Mouse (Mus musculus) spleen, postnatal 4 days (tissue): ENCODE data around the gene Uhmk1.

Experiments
- DNase-seq, 2 experiments: peaks; one replicate each; pipeline ENCODE4 v3.0.0; 2022; ENCODE audit warnings: low spot score in 2 of 2

Uhmk1 gene

DNA sequence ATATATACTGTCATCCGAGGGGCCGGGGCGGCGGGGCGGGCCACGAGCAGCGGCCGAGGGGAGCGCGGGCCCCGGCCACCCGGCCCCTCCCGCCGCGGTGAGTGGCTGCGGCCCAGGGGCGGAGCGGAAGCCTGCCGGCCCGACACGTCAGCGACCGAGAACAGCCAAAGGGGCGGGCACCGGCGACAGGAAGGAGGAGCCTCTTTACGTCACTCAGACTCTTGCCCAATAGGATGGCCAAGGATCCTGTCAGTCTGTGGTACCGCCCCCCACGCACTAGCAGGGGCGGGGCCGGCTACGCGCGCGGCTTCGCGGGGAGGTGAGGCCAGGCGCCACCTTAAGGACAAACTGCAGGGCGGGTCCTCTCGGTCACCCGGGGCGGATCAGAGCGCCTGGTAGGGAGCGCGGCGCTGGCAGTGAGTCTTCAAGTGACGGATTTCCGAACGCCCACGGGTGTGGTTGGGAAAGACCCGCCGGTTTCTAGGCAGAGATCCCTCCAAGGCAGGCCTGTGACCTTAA, 40.3 kb downstream of the Uhmk1 start, which contains the start of gene Uap1:
TSS of gene Uap1 (minus strand) at position 144 of the 519 bp plus-strand sequence.
- peak; percentile 98 to 99 for DNase-seq

DNA sequence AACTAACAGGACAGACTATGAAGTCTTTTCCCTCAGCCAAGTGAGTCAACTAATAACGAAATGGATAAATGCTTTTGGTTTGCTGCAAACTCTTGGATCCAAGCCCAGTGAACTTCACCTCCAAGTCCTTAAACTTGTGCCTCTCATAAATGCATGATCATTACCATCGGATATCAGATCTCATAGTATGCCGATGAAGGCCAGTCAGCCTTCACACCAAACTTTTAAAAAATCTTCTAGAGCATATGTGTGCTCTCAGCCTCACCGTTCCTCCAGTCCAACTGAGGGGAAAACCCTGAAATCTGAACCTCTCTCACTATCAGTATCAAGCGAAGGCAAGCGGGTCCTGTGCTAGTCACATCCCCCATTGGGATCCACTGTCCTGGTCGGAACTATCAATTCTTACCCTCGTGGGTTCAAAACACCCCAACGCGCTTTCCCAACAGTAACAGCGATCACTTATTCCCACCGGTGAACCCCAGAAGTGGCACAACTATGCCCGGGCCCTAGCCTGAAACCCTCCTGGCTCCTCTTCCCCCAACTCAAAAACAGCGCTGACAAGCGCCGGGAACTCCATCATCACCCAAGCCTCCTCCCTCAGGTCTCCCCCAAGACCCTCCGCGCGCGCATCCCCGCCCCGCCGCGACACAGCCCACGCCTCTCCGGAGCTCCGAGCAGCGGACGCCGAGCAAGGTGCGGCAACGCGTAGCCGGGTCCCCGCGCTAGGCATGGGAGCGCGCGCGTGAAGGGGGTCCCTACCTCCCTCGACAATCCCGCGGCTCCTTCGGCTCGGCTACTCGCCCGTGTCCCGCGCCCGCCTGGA, 41.0 kb downstream of the Uhmk1 start:
- peak in 1 of 2 experiments; percentile 31 for DNase-seq

DNA sequence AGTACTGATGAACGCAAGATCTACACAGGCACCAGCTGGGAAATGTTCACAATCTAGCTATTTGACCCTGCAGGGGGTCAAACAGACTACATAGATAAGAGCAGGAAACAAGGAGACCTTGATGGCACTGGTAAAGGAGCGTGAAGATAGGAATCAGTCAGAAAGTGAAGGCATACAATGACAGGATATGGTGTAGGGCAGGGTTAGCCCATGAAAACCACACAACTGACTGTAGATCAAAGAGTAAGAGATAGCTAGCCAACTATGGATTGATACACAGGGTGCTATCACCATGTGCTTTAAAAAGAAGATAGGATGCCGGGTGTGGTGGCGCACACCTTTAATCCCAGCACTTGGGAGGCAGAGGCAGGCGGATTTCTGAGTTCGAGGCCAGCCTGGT, 47.4 kb downstream of the Uhmk1 start:
- no peak for DNase-seq

DNA sequence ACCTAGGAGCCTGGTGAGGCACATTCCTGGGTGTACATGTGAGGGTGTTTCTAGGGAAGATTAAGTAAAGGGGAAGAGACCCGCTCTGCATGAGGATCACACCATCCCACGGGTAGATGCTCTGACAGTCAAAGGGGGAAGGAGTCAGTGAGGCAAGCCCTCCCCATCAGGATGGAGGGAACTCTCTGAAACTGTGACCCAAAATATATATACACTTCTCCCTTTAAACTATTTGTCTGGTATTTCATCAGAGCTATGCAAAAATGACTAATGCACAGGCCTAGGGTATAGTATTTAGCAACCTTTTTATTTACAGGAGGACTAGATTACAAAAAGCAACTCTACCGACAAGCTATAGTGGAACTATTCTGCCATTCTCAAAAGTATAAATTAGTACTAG, 50.3 kb downstream of the Uhmk1 start:
- no peak for DNase-seq

DNA sequence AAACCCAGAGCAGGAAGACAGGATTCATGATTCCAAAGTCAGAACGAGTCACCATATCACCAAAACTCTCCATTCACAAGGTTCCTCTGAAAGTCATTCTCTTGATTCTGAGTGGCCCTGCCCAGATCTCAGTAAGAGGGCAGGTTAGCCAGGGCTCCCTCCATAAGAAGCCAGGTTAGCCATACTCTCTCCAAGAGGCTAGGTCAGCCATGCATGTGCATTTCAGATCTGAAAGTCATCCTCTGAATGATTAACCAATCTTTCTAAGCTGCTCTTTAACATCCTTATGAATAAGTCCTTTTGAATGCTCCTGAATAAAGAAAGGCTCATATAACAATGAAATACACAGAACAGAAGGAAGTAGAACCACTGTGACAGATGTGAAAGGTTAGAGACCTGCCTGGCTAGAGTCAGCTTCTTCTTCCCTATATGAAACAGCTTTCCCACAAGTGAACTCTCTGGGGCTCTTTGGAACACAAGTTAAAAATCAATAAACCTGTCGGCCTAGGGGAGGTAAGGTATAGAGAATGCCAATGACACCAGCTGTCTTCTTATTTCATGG, 51.1 kb downstream of the Uhmk1 start:
- DNase-seq = no peak

DNA sequence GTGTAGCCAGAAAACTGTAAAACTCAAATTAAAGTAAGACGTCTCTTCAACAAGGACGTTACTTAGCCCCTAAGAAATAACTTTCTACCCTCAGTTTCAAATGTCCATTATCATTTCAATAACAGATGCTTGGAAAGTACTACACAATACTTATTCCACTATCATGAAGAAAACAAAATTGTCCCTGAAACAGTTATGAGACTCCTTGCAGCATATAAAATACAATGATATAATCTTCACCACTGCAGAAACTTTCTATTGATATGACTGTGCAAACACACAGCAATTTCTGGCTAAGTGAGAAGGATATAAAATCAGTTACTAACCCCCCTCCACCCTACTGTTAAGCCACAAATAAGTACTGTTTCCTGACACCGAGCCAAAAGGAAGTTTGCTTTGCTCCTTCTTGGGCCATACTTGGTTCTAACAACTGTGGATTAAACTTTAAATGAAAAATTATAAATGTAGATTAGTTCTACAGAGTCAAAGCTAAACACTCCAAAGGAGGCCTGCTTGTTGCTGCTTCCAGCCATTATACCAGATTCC, 51.7 kb downstream of the Uhmk1 start:
- no peak for DNase-seq

DNA sequence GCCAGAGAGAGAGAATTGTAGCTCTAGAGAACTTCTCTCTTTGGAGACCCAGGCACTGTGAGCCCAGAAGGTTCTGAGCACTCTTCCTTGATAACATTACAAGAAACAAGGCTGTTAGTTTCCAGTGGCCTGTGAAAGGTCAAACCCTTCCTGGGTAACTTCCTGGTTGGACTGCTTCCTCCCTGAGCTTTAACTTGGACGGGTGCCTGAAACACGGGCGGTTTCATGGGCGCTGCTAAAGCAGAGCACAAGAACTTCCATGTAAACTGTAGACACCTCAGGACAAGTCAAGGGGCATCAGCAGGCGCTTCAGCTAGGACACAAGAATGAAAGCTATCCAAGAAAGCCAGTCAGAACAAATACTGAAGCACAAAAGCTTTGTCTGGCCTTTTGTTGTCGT, 53.3 kb downstream of the Uhmk1 start:
- no peak for DNase-seq

DNA sequence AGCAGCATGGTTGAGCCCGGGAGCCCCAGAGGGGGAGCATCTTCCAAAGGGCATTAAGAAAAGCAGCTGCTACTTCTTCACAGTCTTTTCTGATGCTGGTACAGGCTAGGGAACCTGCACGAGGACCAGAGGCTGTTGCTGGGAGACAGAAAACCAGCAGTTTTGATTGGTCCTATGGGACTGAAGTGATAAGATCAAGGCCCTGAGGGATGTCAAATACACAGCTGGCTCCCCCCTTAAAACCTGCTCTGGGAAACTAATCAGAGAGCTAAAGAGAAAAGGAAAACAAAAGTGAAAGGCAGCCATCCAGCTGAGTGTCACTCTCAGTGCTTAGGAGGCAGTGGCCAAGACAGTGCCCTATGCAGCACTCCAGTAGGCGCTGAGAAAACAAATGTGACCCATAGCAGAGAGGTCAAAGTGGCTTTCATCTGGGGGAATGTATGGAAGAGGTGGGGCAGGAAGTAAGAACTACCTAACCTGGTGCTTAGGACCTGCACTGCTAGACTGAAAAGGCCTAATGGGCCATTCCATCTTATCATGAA, 54.7 kb downstream of the Uhmk1 start:
- DNase-seq = no peak

DNA sequence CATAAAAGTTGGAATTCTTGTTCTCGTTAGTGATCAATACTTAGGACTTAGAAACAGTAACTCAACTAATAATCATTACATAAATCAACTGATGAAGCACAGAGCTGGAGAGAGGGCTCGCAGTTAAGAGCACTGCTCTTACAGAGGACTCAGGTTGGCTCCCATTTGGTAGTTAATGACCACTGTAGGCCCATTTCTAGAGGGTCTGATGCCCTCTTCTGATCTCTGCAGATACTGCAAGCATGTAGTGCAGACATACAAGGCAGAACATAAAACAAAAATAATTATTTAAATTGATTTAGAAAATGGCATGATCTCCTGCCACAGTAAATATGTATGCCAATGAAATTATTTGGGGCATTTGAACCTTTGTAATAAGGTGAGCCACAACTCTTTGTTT, 55.5 kb downstream of the Uhmk1 start:
- DNase-seq = no peak

DNA sequence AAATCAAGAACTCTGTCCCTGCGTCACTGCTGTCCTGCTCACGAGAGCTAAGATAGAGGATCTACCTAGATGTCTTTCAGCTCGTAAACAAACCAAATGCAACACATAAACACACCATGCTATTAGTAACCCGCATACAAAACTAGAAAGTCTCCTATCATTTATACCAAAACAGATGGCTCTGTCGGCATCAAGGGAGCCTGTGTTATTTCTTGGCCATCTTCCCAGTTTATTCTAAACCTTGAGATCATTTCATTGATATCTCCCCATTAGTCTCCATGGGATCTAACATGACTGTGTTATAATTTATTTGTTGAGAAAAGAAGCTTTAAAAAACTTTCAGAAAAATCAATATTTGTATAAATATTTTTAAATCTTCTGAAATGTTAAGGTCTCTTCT, 59.4 kb downstream of the Uhmk1 start:
- no peak for DNase-seq

DNA sequence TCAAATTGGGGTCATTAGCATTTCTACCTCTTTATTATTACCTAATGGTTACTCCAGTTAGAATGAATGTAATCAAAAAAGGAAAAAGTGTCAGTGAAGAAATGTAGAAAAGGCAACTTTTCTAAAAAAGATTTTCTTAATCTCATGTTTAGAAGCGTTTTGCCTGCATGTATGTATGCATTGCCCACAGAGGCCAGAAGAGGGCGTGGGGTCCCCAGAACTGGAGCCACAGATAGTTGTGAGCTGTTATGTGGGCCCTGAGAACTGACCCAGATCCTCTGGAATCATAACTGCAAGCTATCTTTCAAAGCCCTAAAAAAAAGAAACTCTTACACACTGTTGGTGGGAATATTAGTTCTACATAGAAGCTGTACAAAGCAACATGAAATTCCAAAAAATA, 59.9 kb downstream of the Uhmk1 start:
- no peak for DNase-seq

DNA sequence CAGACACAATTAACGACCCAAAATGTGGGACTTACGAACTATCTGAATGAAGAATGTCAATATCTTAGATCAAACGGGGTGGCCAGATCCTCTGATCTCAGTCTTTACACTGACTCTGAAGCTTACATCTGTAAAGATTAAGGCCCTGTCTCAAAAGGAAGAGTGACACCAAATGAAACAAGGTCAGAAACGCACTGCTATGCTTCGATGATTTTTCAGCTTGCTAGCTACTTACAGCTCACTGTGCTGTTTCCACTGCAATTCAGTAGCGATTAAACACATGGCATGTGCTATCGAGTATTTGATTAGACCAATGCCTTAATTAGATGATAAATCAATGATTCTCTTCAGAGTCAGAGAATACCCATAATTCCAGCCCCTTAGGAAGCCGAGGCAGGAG, 61.2 kb downstream of the Uhmk1 start:
- no peak for DNase-seq

DNA sequence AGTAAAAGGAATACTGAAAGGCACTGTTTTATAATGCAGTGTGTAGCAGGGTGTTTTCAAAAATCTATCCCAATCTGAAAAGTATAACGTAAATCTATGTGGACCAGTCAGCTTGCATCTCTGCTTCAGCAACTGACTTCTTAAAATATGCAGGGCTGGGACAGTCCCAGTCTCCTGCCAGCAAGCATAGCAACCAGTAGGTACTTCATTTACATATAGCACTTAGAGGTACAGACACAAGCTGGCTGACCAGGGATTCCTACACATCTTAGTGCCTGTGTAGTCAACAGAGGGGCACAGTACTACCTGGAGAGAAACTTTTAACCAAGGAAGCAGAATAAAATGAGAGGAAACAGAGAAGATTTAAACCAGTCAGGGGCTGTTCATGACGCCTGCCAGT, 62.6 kb downstream of the Uhmk1 start:
- no peak for DNase-seq

DNA sequence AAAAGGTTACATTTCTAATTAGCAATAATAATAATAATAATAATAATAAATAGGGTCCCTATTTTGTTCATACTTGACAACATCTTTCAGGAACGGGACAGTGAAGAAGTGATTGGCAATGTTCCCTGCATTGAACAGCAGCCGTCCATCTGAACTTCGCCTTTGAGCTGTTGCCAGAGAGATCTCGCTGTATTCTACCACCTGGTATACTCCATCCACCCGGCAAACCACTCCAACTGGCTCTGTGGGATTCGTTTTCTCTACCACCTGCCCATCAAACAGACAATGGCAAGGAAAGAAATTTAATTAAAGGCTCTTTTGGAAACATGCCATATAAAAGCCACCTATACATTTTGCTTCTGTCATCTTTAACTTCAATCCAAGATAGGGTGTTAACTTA, 64.3 kb downstream of the Uhmk1 start:
- no peak for DNase-seq

DNA sequence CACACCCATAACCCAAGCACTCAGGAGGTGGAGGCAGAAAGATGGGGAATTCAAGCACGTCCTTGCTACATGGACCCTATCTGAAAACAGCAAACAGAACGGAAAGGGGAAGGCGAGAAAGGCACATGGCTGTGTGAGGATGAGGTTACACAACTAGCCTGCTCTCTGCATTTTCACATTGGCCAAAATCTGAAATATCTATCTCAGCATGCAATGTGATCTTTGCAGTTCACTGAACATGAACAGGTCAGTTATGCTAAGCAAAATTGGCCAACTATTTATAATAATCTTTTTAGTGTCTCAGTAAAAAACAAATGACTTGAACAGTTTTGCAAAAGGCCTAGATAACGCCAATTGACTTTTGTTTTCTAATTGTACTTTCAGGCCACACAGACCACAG, 65.4 kb downstream of the Uhmk1 start:
- no peak for DNase-seq

DNA sequence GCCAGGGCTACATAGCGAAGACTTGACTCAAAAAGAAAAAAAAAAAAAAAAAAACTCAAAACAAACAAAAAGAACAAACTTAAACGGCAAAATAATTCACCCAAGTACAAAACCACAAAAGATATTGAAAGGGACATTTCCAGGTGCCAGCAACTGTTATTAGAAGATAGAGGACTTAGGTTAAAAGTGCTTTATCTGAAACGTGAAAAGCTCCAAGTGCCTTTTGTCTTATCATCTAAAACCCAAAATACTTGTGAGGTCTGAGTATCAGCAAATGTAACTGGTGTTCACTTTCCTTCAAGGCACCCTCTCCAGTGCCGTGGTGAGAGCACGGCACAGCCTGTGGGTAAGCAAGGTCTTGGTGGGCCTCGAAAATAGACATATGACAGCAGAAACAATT, 66.7 kb downstream of the Uhmk1 start:
- DNase-seq = no peak

DNA sequence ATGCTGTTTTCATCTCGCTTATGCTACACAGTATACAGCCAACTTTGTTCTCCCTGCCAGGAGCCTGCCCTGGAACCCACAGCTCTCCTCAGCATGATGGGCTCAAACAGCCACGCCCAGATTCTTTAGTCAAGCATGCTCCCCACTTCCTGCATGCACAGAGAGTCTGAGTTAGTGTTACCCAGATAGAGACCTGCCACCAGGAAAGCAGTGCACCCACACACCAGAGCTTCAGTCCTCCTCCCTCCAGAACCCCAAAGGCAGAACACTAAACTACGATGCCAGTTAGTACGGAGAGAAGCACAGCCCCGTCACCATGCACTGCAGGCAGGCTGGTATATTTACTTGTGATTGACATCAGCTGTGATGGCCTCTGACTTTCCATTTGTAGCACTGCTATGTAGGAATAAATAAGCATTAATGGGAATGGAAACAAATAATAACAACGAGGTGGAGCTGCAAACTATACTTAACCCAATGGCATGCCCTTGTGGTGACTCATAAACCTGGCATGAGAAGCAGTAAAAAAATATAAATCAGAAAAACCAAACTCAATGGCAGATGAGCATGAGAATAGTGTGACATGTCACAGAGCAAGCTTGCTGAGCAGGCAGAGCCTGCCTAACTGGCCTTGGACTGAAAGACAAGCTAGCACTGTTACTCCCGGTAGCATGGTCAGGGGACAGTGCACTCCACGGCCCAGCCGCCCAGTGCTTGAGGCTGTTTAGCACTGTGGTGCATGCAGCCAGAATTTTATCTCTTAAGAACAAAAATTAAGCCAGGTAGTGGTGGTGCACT, 67.3 kb downstream of the Uhmk1 start:
- DNase-seq = peak; percentile 28 to 67

DNA sequence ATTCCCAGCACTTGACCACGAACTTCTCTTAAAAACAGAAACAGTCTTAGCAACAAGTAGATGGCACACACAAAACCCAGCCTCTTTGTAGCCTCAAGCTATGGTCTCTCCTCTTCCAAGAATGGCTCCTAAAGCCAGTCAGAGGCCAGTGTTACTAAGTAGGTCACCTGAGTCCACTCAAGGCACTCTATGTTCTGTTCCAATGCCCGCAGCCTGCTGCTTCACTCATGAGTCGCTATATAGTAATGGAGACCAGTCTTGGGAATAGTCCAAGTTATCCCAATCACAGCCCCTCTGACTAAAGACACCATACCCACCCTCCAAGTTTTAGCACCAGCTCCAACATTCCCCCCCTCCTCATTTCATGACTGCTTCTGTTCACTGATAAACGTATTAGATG, 69.6 kb downstream of the Uhmk1 start:
- DNase-seq = no peak
